Mouse (Mus musculus) embryonic facial prominence, embryonic 14.5 days (tissue): ENCODE results near the gene Ggct. TPM values are rescaled to one million over a fixed set of nuclear protein-coding genes. Genes with fewer than 3 reads are reported as not detected.

Experiments
- ATAC-seq: fragments of 200-750 bp; cut with Nextera tagmentation; 2 replicates; pipeline ENCODE4 v1.8.0; 2017; ENCODE audit warnings: low read depth, moderate number of reproducible peaks, moderate TSS enrichment
- DNase-seq: peaks from one replicate; pipeline ENCODE4 v3.0.0-alpha.2; 2015; ENCODE audit warnings: low spot score
- H3K27ac ChIP-seq: fragments of 300-500 bp; sonication (generic); replicated peaks from 2 replicates; pipeline ENCODE4 v1.5.1; 2014; ENCODE audit warnings: low read depth, mild to moderate bottlenecking, low read length, moderate library complexity
- H3K27me3 ChIP-seq: fragments of 300-500 bp; sonication (generic); replicated peaks from 2 replicates; pipeline ENCODE4 v1.6.1; 2014; ENCODE audit warnings: low read length; ENCODE audit not compliant: control insufficient read depth, insufficient read depth
- H3K36me3 ChIP-seq: fragments of 300-500 bp; sonication (generic); 2 replicates; pipeline ENCODE4 v1.6.1; 2014; ENCODE audit warnings: low read length, mixed read lengths; ENCODE audit not compliant: control insufficient read depth, insufficient read depth
- H3K4me1 ChIP-seq: fragments of 300-500 bp; sonication (generic); 2 replicates; pipeline ENCODE4 v1.6.1; 2014; ENCODE audit warnings: antibody characterized with exemption, low read length; ENCODE audit not compliant: control insufficient read depth, insufficient read depth
- H3K4me2 ChIP-seq: fragments of 300-500 bp; sonication (generic); 2 replicates; pipeline ENCODE4 v1.6.1; 2014; ENCODE audit warnings: low read depth, mild to moderate bottlenecking, low read length, moderate library complexity, mixed read lengths
- H3K4me3 ChIP-seq: fragments of 300-500 bp; sonication (generic); 2 replicates; pipeline ENCODE4 v1.5.1; 2014; ENCODE audit warnings: low read depth, mild to moderate bottlenecking, low read length
- H3K9ac ChIP-seq: fragments of 300-500 bp; sonication (generic); 2 replicates; pipeline ENCODE4 v1.6.1; 2014; ENCODE audit warnings: low read depth, mild to moderate bottlenecking, low read length, moderate library complexity, mixed read lengths
- H3K9me3 ChIP-seq: fragments of 300-500 bp; sonication (generic); 2 replicates; pipeline ENCODE4 v1.6.1; 2016; ENCODE audit warnings: low read length; ENCODE audit not compliant: control insufficient read depth
- WGBS: fragments of 180-500 bp; shearing (Covaris S2); extraction: QIAGEN DNeasy Blood & Tissue Kit; methylation state at CpG from one replicate; pipeline ENCODE4 v1.1.7; 2014; 5-methylcytosine and 5-hydroxymethylcytosine counted together
- polyA plus RNA-seq: library from polyadenylated mRNA; unstranded; fragments of >200 nt; fragmentation: Nextera tagmentation; extraction: Ambion mirVana; gene quantifications from 2 replicates; pipeline ENCODE4 v1.2.1, GENCODE M21; 2014

Gene Ggct
- polyA plus RNA-seq, 1 experiment from 2014 or later = 10.8 TPM

GRCm38 (mm10) chr6:54969801-54970200 is 22.9 kb downstream of the Ggct start:
- Histone ChIP-seq H3K4me1 (no peaks in the 10 kb centered on the region), H3K27ac (no peak overlapping the region), H3K4me3 (no peak overlapping the region), H3K9ac (no peak overlapping the region), H3K27me3 (no peaks in the 10 kb centered on the region; the same call in 1 of the 2 replicates), H3K36me3 (no peaks in the 10 kb centered on the region), H3K4me2 (no peak overlapping the region), H3K9me3 (no peaks in the 10 kb centered on the region)
- no peak for DNase-seq
- ATAC-seq = no peak
- 58% methylated on average over 2 of the region's 2 CpGs for WGBS

- ATAC-seq (0 out of 2 replicates have a peak, but pooled peaks have one; percentile 11), DNase-seq (peak; percentile 70)
- no peaks in the 10 kb centered on the region for H3K36me3 ChIP-seq
- H3K27me3 ChIP-seq = no peaks in the 10 kb centered on the region
- H3K4me1 ChIP-seq = no peaks in the 10 kb centered on the region
- H3K4me2 ChIP-seq = no peak overlapping the region
- no peaks in the 10 kb centered on the region for H3K9me3 ChIP-seq
- H3K4me3 ChIP-seq = no peak overlapping the region
- H3K9ac ChIP-seq = no peak overlapping the region
- H3K27ac ChIP-seq = no peak overlapping the region
- 21% methylated on average over 10 of the region's 10 CpGs for WGBS
These were observed 25.2 kb downstream of the Ggct start for GRCm38 (mm10) chr6:54967591-54967990.

GRCm38 (mm10) chr6:54965234-54965633 is 27.5 kb downstream of the Ggct start:
- WGBS = 21% methylated on average over 5 of the region's 5 CpGs
- no peak for ATAC-seq

GRCm38 (mm10) chr6:54964755-54965154 is 28.0 kb downstream of the Ggct start:
- no peak overlapping the region for H3K4me2 ChIP-seq
- no peak overlapping the region for H3K9ac ChIP-seq
- WGBS = 53% methylated on average over 1 of the region's 1 CpGs
- no peak overlapping the region for H3K27ac ChIP-seq
- H3K9me3 ChIP-seq = no peaks in the 10 kb centered on the region
- no peaks in the 10 kb centered on the region for H3K27me3 ChIP-seq
- DNase-seq = no peak
- H3K4me3 ChIP-seq = no peak overlapping the region
- no peaks in the 10 kb centered on the region for H3K4me1 ChIP-seq
- no peak for ATAC-seq
- H3K36me3 ChIP-seq = no peaks in the 10 kb centered on the region

More at GRCm38 (mm10) chr6:54965234-54965633, 27.5 kb downstream of the Ggct start:
- H3K4me2 ChIP-seq = no peak overlapping the region
- H3K4me1 ChIP-seq = no peaks in the 10 kb centered on the region
- no peaks in the 10 kb centered on the region for H3K36me3 ChIP-seq
- no peak overlapping the region for H3K27ac ChIP-seq
- no peak for DNase-seq
- H3K9ac ChIP-seq = no peak overlapping the region
- no peak overlapping the region for H3K4me3 ChIP-seq
- H3K27me3 ChIP-seq = no peaks in the 10 kb centered on the region
- H3K9me3 ChIP-seq = no peaks in the 10 kb centered on the region

GRCm38 (mm10) chr6:54963599-54963998 is 29.2 kb downstream of the Ggct start:
- Histone ChIP-seq H3K4me2 (no peak overlapping the region), H3K27ac (no peak overlapping the region), H3K4me3 (no peak overlapping the region), H3K27me3 (no peaks in the 10 kb centered on the region), H3K9ac (no peak overlapping the region), H3K9me3 (no peaks in the 10 kb centered on the region), H3K36me3 (no peaks in the 10 kb centered on the region), H3K4me1 (no peaks in the 10 kb centered on the region)
- no peak for ATAC-seq
- no peak for DNase-seq
- 81% methylated on average over 2 of the region's 2 CpGs for WGBS

GRCm38 (mm10) chr6:54957655-54958054 is 35.1 kb downstream of the Ggct start:
- H3K9me3 ChIP-seq = no peaks in the 10 kb centered on the region
- H3K27ac ChIP-seq = no peak overlapping the region
- DNase-seq = no peak
- no peaks in the 10 kb centered on the region for H3K27me3 ChIP-seq
- no peak overlapping the region for H3K4me3 ChIP-seq
- WGBS = 88% methylated on average over 8 of the region's 8 CpGs
- H3K36me3 ChIP-seq = no peaks in the 10 kb centered on the region
- ATAC-seq = no peak
- no peaks in the 10 kb centered on the region for H3K4me1 ChIP-seq
- no peak overlapping the region for H3K9ac ChIP-seq
- H3K4me2 ChIP-seq = no peak overlapping the region

GRCm38 (mm10) chr6:54956425-54956824 is 36.3 kb downstream of the Ggct start:
- WGBS = 46% methylated on average over 1 of the region's 1 CpGs
- H3K9me3 ChIP-seq = 0 out of 2 replicates have a peak, but pooled peaks cover 3% of the 10 kb centered on the region
- no peaks in the 10 kb centered on the region for H3K36me3 ChIP-seq
- no peaks in the 10 kb centered on the region for H3K4me1 ChIP-seq
- no peaks in the 10 kb centered on the region for H3K27me3 ChIP-seq
- no peak overlapping the region for H3K27ac ChIP-seq
- DNase-seq = peak; percentile 44
- ATAC-seq = no peak; the same call in 1 of the 2 replicates
- H3K4me3 ChIP-seq = no peak overlapping the region
- no peak overlapping the region for H3K9ac ChIP-seq
- no peak overlapping the region for H3K4me2 ChIP-seq

GRCm38 (mm10) chr6:54955949-54956348 is 36.8 kb downstream of the Ggct start:
- no peak overlapping the region for H3K4me2 ChIP-seq
- no peak overlapping the region for H3K27ac ChIP-seq
- no peaks in the 10 kb centered on the region for H3K36me3 ChIP-seq
- no peaks in the 10 kb centered on the region for H3K4me1 ChIP-seq
- DNase-seq (no peak), ATAC-seq (no peak)
- H3K4me3 ChIP-seq = no peak overlapping the region
- H3K27me3 ChIP-seq = no peaks in the 10 kb centered on the region
- 0 out of 2 replicates have a peak, but pooled peaks cover 3% of the 10 kb centered on the region for H3K9me3 ChIP-seq
- H3K9ac ChIP-seq = no peak overlapping the region

- DNase-seq = no peak
- 0 out of 2 replicates have a peak, but pooled peaks cover 3% of the 10 kb centered on the region for H3K9me3 ChIP-seq
- 84% methylated on average over 10 of the region's 10 CpGs for WGBS
- no peak overlapping the region for H3K27ac ChIP-seq
- H3K4me1 ChIP-seq = no peaks in the 10 kb centered on the region
- H3K4me2 ChIP-seq = no peak overlapping the region
- no peak overlapping the region for H3K4me3 ChIP-seq
- no peaks in the 10 kb centered on the region for H3K27me3 ChIP-seq
- no peaks in the 10 kb centered on the region for H3K36me3 ChIP-seq
- ATAC-seq = no peak
- no peak overlapping the region for H3K9ac ChIP-seq
These were observed 37.9 kb downstream of the Ggct start for GRCm38 (mm10) chr6:54954659-54955414.
